Mouse (Mus musculus) midbrain, embryonic 16.5 days (tissue): ENCODE measurements around the gene Clcnka. TPM values are rescaled to one million over a fixed set of nuclear protein-coding genes. Genes with fewer than 3 reads are reported as not detected.

ENCODE experiments used
- ATAC-seq: fragments of 200-750 bp; cut with Nextera tagmentation; 2 replicates; pipeline ENCODE4 v1.8.0; 2017; ENCODE audit warnings: moderate TSS enrichment
- H3K27ac ChIP-seq: fragments of 300-500 bp; sonication (generic); 2 replicates; pipeline ENCODE4 v1.5.1; 2014; ENCODE audit warnings: mild to moderate bottlenecking, low read length, mixed read lengths
- H3K27me3 ChIP-seq: fragments of 300-500 bp; sonication (generic); 2 replicates; pipeline ENCODE4 v1.6.1; 2014; ENCODE audit warnings: low read depth, low read length, mixed read lengths; ENCODE audit not compliant: control insufficient read depth, insufficient read depth
- H3K36me3 ChIP-seq: fragments of 300-500 bp; sonication (generic); 2 replicates; pipeline ENCODE4 v1.6.1; 2014; ENCODE audit warnings: mild to moderate bottlenecking, low read length, moderate library complexity, mixed read lengths; ENCODE audit not compliant: control insufficient read depth, insufficient read depth
- H3K4me1 ChIP-seq: fragments of 300-500 bp; sonication (generic); 2 replicates; pipeline ENCODE4 v1.6.1; 2014; ENCODE audit warnings: mild to moderate bottlenecking, low read length, mixed read lengths; ENCODE audit not compliant: control insufficient read depth, insufficient read depth
- H3K4me2 ChIP-seq: fragments of 300-500 bp; sonication (generic); 2 replicates; pipeline ENCODE4 v1.6.1; 2014; ENCODE audit warnings: mild to moderate bottlenecking, low read length, mixed read lengths
- H3K4me3 ChIP-seq: fragments of 300-500 bp; sonication (generic); 2 replicates; pipeline ENCODE4 v1.5.1; 2014; ENCODE audit warnings: low read depth, mild to moderate bottlenecking, low read length, moderate library complexity, mixed read lengths
- H3K9ac ChIP-seq: fragments of 300-500 bp; sonication (generic); 2 replicates; pipeline ENCODE4 v1.6.1; 2014; ENCODE audit warnings: low read depth, low read length, mixed read lengths
- H3K9me3 ChIP-seq: fragments of 300-500 bp; sonication (generic); replicated peaks from 2 replicates; pipeline ENCODE4 v1.6.1; 2014; ENCODE audit warnings: mild to moderate bottlenecking, low read length, mixed read lengths; ENCODE audit not compliant: control insufficient read depth, poor library complexity, severe bottlenecking
- WGBS: fragments of 180-500 bp; shearing (Covaris S2); extraction: QIAGEN DNeasy Blood & Tissue Kit; methylation state at CpG from one replicate; pipeline ENCODE4 v1.1.7; 2014; 5-methylcytosine and 5-hydroxymethylcytosine counted together
- polyA plus RNA-seq: library from polyadenylated mRNA; unstranded; fragments of >200 nt; fragmentation: Nextera tagmentation; extraction: Ambion mirVana; gene quantifications from 2 replicates; pipeline ENCODE4 v1.2.1, GENCODE M21; 2015

The Clcnka gene
- polyA plus RNA-seq, result 0.19 TPM in 1 of 2 replicates, not detected in the other

DNA sequence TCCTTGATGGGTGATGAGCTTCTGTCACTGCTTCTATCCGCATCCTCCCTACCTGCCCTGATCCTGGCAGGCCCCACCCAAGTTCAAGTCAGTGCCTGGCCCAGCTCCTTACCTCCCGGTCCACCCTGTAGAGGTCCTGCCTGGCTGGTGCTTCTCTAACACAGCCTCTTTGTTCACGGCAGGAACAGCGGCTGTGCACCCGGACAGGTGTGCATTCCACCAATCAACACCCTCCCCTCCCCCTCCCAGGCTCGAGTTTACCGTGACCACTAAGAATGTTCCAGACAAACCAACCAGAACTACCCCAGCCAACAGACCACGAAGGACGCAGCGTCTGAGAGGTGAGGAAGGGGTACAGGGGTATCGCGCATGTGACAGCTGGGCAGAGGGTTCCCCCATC lies at the start of gene Clcnka:
TSS of gene Clcnka (minus strand) at position 180 of the 400 bp plus-strand sequence.
- Histone ChIP-seq H3K27me3 (no peaks in the 10 kb centered on the region), H3K4me2 (no peak within 1 kb of the TSS), H3K9me3 (no peaks in the 10 kb centered on the region), H3K4me1 (no peaks in the 10 kb centered on the region), H3K27ac (no peak within 1 kb of the TSS), H3K4me3 (no peak within 1 kb of the TSS), H3K36me3 (no peaks in the 10 kb centered on the region), H3K9ac (no peak within 1 kb of the TSS)
- WGBS, result 62% methylated on average over 12 of the region's 12 CpGs
- ATAC-seq, result no peak

DNA sequence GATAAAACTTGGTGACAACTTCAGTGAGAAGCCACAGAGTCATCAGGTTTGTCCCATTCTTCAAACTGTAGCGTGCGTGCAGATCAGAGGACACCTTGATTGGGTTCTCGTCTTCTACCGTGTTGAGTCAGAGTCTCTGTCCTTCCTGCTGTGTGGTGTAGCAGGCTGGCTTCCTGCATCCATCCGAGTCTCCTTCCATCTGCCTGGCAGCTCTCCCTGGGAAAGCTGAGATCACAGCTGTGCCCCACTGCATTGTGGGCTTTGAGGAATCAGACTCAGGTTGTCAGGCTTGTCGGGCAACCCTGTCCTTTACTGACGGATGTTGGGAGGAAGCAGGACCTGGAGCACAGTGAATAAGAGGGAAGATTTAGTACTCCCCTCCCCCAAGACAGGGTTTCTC lies 47.7 kb upstream of the Clcnka start:
- Histone ChIP-seq H3K27ac (no peak overlapping the region), H3K36me3 (peaks cover 16% of the 10 kb centered on the region), H3K9ac (no peak overlapping the region), H3K4me2 (no peak overlapping the region), H3K9me3 (no peaks in the 10 kb centered on the region), H3K4me1 (peaks cover 16% of the 10 kb centered on the region), H3K4me3 (no peak overlapping the region), H3K27me3 (no peaks in the 10 kb centered on the region)
- 77% methylated on average over 7 of the region's 7 CpGs for WGBS
- ATAC-seq, result no peak

DNA sequence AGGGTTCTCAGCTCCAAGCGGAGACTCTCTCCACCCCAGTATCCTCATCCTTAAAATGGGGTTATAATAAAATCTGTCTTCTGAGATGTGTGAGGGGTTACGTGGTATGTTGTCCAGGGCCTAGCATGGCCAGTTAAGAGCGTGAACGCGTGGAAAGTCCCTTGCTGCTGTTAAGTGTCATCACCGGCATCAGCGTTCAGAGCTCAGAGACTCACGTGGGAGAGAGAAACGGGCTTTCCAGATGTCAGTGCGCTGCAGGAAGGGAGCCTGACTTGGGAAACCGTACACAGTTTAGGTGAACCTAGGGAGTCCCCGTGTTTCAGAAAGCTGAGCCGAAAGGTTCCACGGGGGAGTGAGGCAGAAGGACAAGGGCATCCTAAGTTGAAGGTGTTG lies 46.8 kb upstream of the Clcnka start:
- WGBS, result 16% methylated on average over 14 of the region's 14 CpGs
- peaks cover 16% of the 10 kb centered on the region for H3K4me1 ChIP-seq
- ATAC-seq, result no peak

DNA sequence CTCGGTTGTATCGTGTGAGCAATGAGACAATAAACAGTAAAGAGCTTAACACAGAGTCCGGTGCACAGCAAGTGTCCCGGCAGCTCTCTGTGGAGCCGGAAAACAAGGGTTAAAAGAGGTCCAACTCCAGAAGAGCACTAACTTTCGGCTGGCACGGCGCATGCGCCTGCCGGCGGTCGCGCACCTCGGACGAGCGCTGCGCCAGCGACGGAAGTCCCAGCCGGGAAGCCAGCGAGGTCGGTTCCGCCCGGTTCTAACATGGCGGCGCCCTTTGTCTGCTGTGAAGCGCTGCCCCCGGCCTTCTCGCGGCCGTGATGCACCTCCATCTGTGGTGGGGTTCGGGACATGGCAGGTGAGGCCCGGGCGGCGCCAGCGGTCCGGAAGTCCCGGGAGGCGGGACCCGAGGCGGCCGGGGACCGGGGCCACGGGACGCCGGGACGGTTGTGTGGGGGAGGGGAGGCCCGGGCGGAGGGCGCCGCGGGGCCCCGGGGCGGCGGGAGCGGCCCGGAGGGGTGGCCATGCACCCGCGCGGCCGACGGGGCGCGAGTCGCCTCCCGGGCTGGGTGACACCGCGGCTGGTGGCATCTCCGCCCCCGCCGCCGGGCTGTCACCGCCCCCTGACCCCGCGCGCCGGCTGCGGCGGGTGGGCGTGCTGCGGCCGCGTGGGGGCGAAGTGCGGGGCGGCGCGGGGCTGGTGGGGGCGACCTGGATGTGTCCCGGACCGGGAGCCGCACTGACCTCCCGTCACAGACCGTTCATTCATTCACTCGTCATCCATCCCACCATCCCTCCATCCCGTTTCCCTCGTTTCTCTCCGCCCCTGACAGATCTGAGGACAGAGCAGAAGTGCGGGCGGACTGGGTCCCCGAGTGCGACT lies 46.2 kb upstream of the Clcnka start, which contains the start of gene Zbtb17:
TSS of gene Zbtb17 (plus strand) at position 204 of the 877 bp plus-strand sequence.
- H3K9ac ChIP-seq, result peak within 1 kb of the TSS; percentile 99
- H3K27me3 ChIP-seq, result no peaks in the 10 kb centered on the region
- peak within 1 kb of the TSS; percentile 99 for H3K4me3 ChIP-seq
- H3K4me2 ChIP-seq, result peak within 1 kb of the TSS; percentile 89
- peak within 1 kb of the TSS; percentile 88 for H3K27ac ChIP-seq
- WGBS, result under 1% methylated on average over 62 of the region's 102 CpGs
- peak; percentile 95 for ATAC-seq
- peaks cover 16% of the 10 kb centered on the region for H3K4me1 ChIP-seq
- H3K9me3 ChIP-seq, result no peaks in the 10 kb centered on the region
- H3K36me3 ChIP-seq, result peaks cover 16% of the 10 kb centered on the region

More for the DNA sequence above, 46.8 kb upstream of the Clcnka start:
- H3K27ac ChIP-seq, result peak overlapping the region; percentile 88
- H3K27me3 ChIP-seq, result no peaks in the 10 kb centered on the region
- H3K4me3 ChIP-seq, result peak overlapping the region; percentile 99
- peak overlapping the region; percentile 89 for H3K4me2 ChIP-seq
- H3K36me3 ChIP-seq, result peaks cover 16% of the 10 kb centered on the region
- H3K9me3 ChIP-seq, result no peaks in the 10 kb centered on the region
- H3K9ac ChIP-seq, result peak overlapping the region; percentile 99

DNA sequence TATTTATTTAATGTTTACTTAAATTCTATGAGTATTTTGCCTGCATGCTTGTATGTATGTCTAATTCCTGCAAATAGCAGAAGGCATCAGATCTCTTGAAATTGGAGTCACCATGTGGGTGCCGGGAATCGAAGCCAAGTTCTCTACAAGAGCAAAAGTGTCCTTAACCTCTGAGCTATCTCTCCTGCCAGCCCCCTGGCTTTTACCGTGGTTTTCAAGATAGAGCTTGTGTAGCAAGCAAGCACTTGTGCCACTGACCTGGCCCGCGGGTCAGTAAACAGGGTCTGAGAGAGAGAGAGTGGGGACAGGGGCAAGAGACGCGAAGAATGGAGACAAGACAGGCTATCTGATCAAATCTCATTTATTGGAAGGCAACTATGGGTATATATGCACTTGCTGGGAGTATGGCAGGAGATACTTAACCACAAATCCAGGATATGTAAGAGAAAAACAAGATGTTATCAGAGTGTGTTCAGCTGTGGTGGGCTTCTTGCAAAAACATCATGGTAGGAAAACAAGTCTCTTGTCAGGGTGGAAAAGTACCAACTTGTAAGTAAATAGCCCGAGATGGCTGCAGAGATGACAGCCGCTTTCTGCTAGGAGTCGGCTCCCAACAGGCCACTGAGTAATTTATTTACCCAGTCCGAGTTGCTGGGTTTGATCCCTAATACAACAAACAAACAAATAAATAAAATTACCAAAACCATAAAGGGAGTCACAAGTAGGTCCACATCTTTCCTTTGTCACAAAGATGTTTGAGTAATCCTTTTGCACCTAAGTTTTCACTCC lies 45.3 kb upstream of the Clcnka start:
- no peak for ATAC-seq
- WGBS, result 52% methylated on average over 11 of the region's 11 CpGs
- H3K4me1 ChIP-seq, result peaks cover 16% of the 10 kb centered on the region
- H3K27me3 ChIP-seq, result no peaks in the 10 kb centered on the region
- peak overlapping the region; percentile 99; the same call in 1 of the 2 replicates for H3K9ac ChIP-seq
- no peaks in the 10 kb centered on the region for H3K9me3 ChIP-seq
- peaks cover 8% of the 10 kb centered on the region for H3K36me3 ChIP-seq
- H3K4me2 ChIP-seq, result peak overlapping the region; percentile 64
- no peak overlapping the region for H3K27ac ChIP-seq
- peak overlapping the region; percentile 99 for H3K4me3 ChIP-seq

DNA sequence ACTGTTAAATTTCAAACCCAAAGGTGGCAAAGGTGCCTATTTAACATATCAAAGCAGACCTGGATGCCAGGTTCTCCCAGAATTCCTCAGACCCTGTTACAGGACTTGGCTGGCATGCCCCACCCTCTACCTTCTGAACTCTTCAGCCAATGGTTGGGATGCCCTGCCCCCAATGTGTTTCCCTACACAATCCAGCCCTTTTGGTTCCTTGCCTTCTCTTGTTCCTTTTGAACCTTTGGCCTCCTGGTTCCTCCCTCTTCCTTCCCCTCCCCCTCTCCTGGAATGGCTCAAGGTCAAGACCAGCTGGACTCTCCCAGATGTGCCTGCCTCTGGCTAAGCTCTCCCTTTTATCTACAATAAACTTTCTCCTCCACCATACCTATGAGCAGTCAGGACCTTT lies 42.4 kb upstream of the Clcnka start:
- ATAC-seq, result no peak
- no peak overlapping the region for H3K4me2 ChIP-seq
- H3K9ac ChIP-seq, result no peak overlapping the region
- H3K9me3 ChIP-seq, result no peaks in the 10 kb centered on the region
- peaks cover 14% of the 10 kb centered on the region for H3K4me1 ChIP-seq
- H3K4me3 ChIP-seq, result no peak overlapping the region
- H3K27me3 ChIP-seq, result no peaks in the 10 kb centered on the region
- no peak overlapping the region for H3K27ac ChIP-seq
- no peaks in the 10 kb centered on the region for H3K36me3 ChIP-seq

DNA sequence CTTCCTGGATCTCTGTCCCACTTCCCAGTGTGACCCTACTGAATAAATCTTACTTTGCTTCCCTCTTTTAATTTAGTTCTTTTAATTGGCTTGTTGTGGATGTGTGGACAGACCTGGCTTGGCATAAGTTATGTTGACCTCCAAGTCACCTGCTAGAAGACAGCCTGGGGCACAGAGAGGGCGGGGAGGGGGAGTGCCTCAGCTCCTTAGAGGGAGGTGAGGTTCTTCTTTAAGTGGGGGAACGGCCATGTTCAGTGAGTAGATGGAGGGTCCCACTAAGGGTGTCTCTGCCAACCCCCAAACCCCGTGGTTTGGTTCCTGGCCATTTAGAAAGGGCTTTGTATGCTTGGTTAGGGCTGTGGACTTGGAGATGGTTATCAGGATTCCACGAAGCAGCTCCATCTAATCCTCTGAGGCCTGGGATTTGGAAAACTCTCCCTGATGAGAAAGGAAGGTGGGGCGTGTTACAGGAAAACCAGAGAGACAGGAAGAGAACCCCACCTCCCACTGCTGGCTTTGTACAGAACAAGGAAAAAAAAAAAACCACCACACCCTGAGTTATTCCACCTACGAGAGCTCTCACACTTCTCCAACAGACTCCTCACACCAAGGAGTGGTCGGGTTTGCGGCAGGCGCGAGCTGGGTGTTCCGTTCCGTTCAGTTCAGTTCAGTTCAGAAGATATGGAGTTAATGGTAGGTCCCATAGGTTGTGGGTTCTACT lies 40.7 kb upstream of the Clcnka start:
- Histone ChIP-seq H3K4me3 (no peak overlapping the region), H3K4me1 (peaks cover 5% of the 10 kb centered on the region; the same call in 1 of the 2 replicates), H3K36me3 (no peaks in the 10 kb centered on the region), H3K9me3 (no peaks in the 10 kb centered on the region), H3K27ac (no peak overlapping the region), H3K4me2 (no peak overlapping the region), H3K27me3 (no peaks in the 10 kb centered on the region), H3K9ac (no peak overlapping the region)
- ATAC-seq, result no peak
- 86% methylated on average over 12 of the region's 12 CpGs for WGBS

DNA sequence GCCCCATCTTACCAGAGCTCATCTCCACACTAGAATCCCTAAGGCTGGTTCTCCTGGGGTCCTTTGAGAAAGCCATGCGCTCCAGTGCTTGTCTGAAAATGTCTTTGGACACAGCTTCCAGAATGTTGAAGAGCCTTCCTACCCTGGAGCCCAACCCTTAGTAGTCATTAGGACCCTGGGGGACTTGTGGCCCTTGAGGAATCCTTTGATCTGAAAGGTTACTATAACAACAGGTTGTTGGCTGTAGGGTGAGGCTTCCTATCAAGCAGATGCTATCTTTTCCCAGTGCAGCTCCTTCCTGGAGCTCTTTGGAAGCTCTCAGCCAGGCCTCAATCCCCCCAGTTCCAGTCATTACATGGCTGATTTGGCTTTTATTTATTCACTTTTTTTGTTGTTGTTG lies 37.5 kb upstream of the Clcnka start, which contains the start of gene Srarp:
TSS of gene Srarp (minus strand) at position 132 of the 400 bp plus-strand sequence.
- Histone ChIP-seq H3K27me3 (no peaks in the 10 kb centered on the region), H3K9ac (no peak within 1 kb of the TSS), H3K4me2 (no peak within 1 kb of the TSS), H3K4me1 (no peaks in the 10 kb centered on the region), H3K9me3 (no peaks in the 10 kb centered on the region), H3K27ac (no peak within 1 kb of the TSS), H3K4me3 (no peak within 1 kb of the TSS), H3K36me3 (no peaks in the 10 kb centered on the region)
- 87% methylated on average over 1 of the region's 1 CpGs for WGBS
- ATAC-seq, result no peak
